Mouse (Mus musculus) layer of hippocampus, adult 8-10 months (tissue): Measurements from ENCODE around the gene Gm42791. TPM values are rescaled to one million over a fixed set of nuclear protein-coding genes. Genes with fewer than 3 reads are reported as not detected.

Source experiments
- DNase-seq, 2 experiments: peaks; one replicate each; pipeline ENCODE4 v3.0.0; 2022; ENCODE audit warnings: low spot score in 2 of 2
- total RNA-seq, 4 experiments: library from RNA; stranded (reverse); gene quantifications; 2 replicates each; pipeline ENCODE4 v1.2.4; 2022

The Gm42791 gene
- total RNA-seq, 4 experiments from 2014 or later: 20.4 to 38.3 (median 34.6) TPM

- no peak for DNase-seq
Measured at GRCm38 (mm10) chr5:148954314-148955060, 40.5 kb downstream of the Gm42791 start.

- no peak for DNase-seq
Measured at GRCm38 (mm10) chr5:148953098-148953497, 41.8 kb downstream of the Gm42791 start.

GRCm38 (mm10) chr5:148952419-148952818 is 42.5 kb downstream of the Gm42791 start:
- no peak for DNase-seq

GRCm38 (mm10) chr5:148951360-148951759 is 43.6 kb downstream of the Gm42791 start:
- no peak for DNase-seq

GRCm38 (mm10) chr5:148950064-148950463 is 44.9 kb downstream of the Gm42791 start:
- no peak for DNase-seq

GRCm38 (mm10) chr5:148948577-148948976 is 46.4 kb downstream of the Gm42791 start:
- DNase-seq: no peak

GRCm38 (mm10) chr5:148947412-148947811 is 47.5 kb downstream of the Gm42791 start:
- no peak for DNase-seq

- DNase-seq: no peak
Measured at GRCm38 (mm10) chr5:148946787-148947186, 48.2 kb downstream of the Gm42791 start.

- DNase-seq: no peak
Measured at GRCm38 (mm10) chr5:148945735-148946134, 49.2 kb downstream of the Gm42791 start.

GRCm38 (mm10) chr5:148944024-148944423 is 50.9 kb downstream of the Gm42791 start:
- DNase-seq: no peak

- no peak for DNase-seq
Measured at GRCm38 (mm10) chr5:148943444-148943843, 51.5 kb downstream of the Gm42791 start.

GRCm38 (mm10) chr5:148942957-148943356 is 52.0 kb downstream of the Gm42791 start:
- no peak for DNase-seq

GRCm38 (mm10) chr5:148942305-148942704 is 52.6 kb downstream of the Gm42791 start:
- no peak for DNase-seq

GRCm38 (mm10) chr5:148941867-148942266 is 53.1 kb downstream of the Gm42791 start:
- no peak for DNase-seq

- DNase-seq: no peak
Measured at GRCm38 (mm10) chr5:148939948-148940382, 55.0 kb downstream of the Gm42791 start.

GRCm38 (mm10) chr5:148936516-148936951 is 58.4 kb downstream of the Gm42791 start:
- DNase-seq: no peak

- no peak for DNase-seq
Measured at GRCm38 (mm10) chr5:148935871-148936270, 59.1 kb downstream of the Gm42791 start.

- DNase-seq: no peak
Measured at GRCm38 (mm10) chr5:148935071-148935821, 59.7 kb downstream of the Gm42791 start.

- no peak for DNase-seq
Measured at GRCm38 (mm10) chr5:148934457-148934856, 60.5 kb downstream of the Gm42791 start.

- DNase-seq: no peak
Measured at GRCm38 (mm10) chr5:148933767-148934166, 61.2 kb downstream of the Gm42791 start.

GRCm38 (mm10) chr5:148931301-148931700 is 63.6 kb downstream of the Gm42791 start:
- DNase-seq: no peak

GRCm38 (mm10) chr5:148929116-148929449 is 65.9 kb downstream of the Gm42791 start, which contains the start of gene Katnal1:
Gene Katnal1, minus strand, starts transcription at chr5:148929320.
- DNase-seq: no peak
